Mouse (Mus musculus): ENCODE results near the gene Rapgef1. TPM values are rescaled to one million over a fixed set of nuclear protein-coding genes. Genes with fewer than 3 reads are reported as not detected.

The Rapgef1 gene
- polyA plus RNA-seq, 1 experiment from 2014 or later, result 24.2 TPM

DNA sequence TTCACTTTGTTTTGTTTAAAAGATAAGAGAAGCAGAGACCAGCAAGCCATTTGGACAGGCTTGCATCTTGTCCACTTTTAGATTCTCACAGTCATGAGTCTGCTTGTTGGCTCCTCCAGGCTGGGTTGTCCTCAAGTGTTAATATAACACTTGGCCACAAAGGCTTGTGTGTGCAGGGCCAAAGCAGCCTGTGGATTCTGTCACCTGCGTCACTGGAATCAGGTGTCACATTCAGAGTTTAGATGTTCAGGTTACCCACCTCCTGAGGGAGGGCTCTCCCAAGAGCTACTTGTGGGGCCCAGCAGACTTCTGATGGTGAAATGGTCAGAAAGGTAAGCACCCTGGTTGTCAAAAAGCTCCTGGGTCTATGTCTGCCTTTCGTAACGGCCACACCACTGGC, 103.6 kb downstream of the Rapgef1 start:
- no peak overlapping the region for H3K4me2 ChIP-seq
- H3K36me3 ChIP-seq (replicated peaks), result peaks cover 45% of the 10 kb centered on the region; the same call in 1 of the 2 replicates
- H3K9me3 ChIP-seq, result no peaks in the 10 kb centered on the region
- no peak overlapping the region for H3K9ac ChIP-seq
- ATAC-seq (replicated peaks), result no peak
- H3K27me3 ChIP-seq (replicated peaks), result no peaks in the 10 kb centered on the region
- H3K4me3 ChIP-seq, result no peak overlapping the region
- H3K4me1 ChIP-seq, result no peaks in the 10 kb centered on the region
- WGBS, result 98% methylated on average over 3 of the region's 3 CpGs
- H3K27ac ChIP-seq, result no peak overlapping the region

DNA sequence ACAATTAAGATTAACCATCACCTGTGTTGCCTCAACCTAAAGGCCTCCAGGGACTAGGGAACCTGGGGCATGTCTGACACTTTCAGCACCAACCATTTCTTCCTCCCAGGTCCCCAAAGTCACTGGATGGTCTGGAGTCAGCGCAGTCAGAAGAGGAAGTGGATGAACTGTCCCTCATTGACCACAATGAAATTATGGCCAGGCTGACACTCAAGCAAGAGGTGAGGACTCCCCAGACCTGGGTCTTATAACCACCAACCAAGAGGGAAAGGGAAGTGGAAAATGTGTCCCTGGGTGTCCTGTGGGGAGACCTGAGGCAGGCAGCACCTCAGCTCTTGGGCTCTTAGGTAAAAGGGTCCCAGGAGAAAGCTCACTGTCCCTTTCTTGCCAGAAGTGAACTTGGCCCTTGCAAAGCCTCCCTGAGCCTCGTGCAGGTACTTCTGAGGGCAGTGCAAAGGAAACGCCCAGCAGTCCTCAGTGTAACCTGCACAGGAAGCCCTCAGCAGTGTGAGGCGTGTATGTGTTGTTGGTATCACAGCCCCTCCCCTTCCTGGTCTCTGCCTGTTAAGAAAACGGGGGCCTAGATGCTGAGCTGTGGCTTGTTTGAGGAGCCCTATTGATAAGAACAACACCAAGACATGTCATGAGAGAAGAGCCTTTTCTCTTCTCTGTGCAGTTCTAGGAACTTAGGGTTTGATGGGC, 105.3 kb downstream of the Rapgef1 start:
- H3K36me3 ChIP-seq (replicated peaks), result peaks cover 53% of the 10 kb centered on the region

DNA sequence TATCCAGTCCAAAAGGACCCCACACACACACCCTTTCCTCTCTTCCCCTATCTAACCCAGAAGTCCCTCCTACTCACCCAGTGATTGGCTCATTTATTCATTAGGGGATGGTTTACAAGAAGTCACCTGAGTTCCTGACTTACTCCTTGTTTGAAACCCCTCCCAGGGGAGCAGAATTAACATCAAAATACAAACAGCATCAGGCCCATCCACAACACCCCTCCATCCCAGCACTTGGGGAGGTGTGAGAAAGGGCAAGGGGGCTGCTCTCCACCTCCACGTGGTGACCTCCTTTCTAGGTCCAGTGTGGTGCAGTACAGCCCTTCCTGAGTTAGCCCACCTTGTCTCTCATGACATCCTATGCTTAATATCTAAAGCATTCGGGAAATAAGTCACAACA, 110.0 kb downstream of the Rapgef1 start:
- Histone ChIP-seq H3K9ac (no peak overlapping the region), H3K36me3 (replicated peaks) (peaks cover 62% of the 10 kb centered on the region), H3K4me1 (no peaks in the 10 kb centered on the region), H3K4me2 (no peak overlapping the region), H3K4me3 (no peak overlapping the region), H3K27ac (no peak overlapping the region), H3K9me3 (no peaks in the 10 kb centered on the region), H3K27me3 (replicated peaks) (no peaks in the 10 kb centered on the region)
- 52% methylated on average over 2 of the region's 2 CpGs for WGBS
- no peak for ATAC-seq (replicated peaks)

More for the DNA sequence above, 105.3 kb downstream of the Rapgef1 start:
- no peaks in the 10 kb centered on the region for H3K9me3 ChIP-seq
- 84% methylated on average over 5 of the region's 5 CpGs for WGBS
- no peaks in the 10 kb centered on the region for H3K4me1 ChIP-seq
- no peak overlapping the region for H3K4me2 ChIP-seq
- no peaks in the 10 kb centered on the region for H3K27me3 ChIP-seq (replicated peaks)
- H3K27ac ChIP-seq, result no peak overlapping the region
- no peak for ATAC-seq (replicated peaks)
- no peak overlapping the region for H3K4me3 ChIP-seq
- H3K9ac ChIP-seq, result no peak overlapping the region

DNA sequence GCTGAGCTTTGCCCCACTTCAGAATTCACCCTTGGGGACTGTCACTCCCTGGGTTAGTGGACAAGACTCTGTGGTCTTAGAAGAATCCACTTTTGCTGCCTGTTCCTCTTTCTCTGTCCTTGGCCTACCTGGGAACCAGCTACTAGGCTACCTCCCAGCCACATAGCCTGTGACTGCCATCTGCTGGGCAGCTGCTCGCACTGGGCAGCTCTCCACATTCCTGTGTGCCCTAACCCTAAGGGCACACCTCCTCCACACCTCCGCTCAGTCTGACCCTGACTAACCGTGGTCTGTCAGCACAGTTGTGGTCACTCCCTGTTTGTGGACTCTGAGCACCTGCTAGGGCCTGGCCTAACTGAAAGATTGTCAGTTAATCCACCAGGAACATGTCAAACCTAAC, 112.0 kb downstream of the Rapgef1 start:
- H3K4me1 ChIP-seq, result no peaks in the 10 kb centered on the region
- H3K4me2 ChIP-seq, result no peak overlapping the region
- no peak overlapping the region for H3K9ac ChIP-seq
- no peak for ATAC-seq (replicated peaks)
- no peaks in the 10 kb centered on the region for H3K27me3 ChIP-seq (replicated peaks)
- no peak overlapping the region for H3K27ac ChIP-seq
- H3K4me3 ChIP-seq, result no peak overlapping the region
- WGBS, result 82% methylated on average over 3 of the region's 3 CpGs
- peaks cover 54% of the 10 kb centered on the region for H3K36me3 ChIP-seq (replicated peaks)
- H3K9me3 ChIP-seq, result no peaks in the 10 kb centered on the region

DNA sequence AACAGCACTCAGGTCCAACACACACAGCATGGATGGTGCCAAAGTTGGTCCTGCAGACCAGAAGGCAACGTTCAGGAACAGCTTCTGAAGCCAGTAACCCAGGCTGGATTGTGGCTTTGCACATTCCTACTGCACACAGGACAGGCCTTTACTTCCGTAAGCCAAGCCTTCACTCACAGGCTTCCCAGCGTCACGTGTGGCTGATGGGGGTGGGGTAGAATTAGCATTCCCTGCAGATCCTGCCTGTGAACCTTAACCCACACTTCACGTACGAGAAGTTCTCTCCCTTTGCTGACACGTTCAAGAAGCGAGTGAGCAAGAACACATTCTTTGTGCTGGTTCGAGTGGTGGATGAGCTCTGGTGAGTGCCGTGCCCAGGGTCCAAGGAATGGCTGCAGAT, 113.0 kb downstream of the Rapgef1 start:
- H3K4me1 ChIP-seq, result no peaks in the 10 kb centered on the region
- H3K36me3 ChIP-seq (replicated peaks), result peaks cover 59% of the 10 kb centered on the region
- H3K4me2 ChIP-seq, result no peak overlapping the region
- no peak overlapping the region for H3K9ac ChIP-seq
- H3K4me3 ChIP-seq, result no peak overlapping the region
- no peaks in the 10 kb centered on the region for H3K27me3 ChIP-seq (replicated peaks)
- H3K27ac ChIP-seq, result no peak overlapping the region
- ATAC-seq (replicated peaks), result no peak
- 92% methylated on average over 10 of the region's 10 CpGs for WGBS
- no peaks in the 10 kb centered on the region for H3K9me3 ChIP-seq

DNA sequence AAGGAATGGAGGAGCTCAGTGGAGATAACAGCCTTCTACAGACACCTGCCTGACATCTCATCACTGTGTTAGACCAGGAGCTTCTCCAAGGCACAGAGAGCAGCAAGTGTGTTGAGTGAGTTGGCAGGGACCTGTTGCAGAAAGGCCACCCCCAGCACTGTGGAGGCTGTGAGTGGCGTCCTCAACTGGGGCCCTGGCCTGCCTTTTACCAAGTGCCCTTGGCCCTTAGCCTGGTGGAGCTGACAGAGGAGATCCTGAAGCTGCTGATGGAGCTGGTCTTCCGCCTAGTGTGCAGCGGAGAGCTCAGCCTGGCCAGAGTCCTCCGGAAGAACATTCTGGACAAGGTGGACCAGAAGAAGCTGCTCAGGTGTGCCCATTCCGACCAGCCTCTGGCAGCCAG, 113.8 kb downstream of the Rapgef1 start:
- H3K4me3 ChIP-seq, result no peak overlapping the region
- 98% methylated on average over 5 of the region's 5 CpGs for WGBS
- ATAC-seq (replicated peaks), result no peak
- H3K9me3 ChIP-seq, result no peaks in the 10 kb centered on the region
- H3K36me3 ChIP-seq (replicated peaks), result peaks cover 63% of the 10 kb centered on the region
- H3K9ac ChIP-seq, result no peak overlapping the region
- no peaks in the 10 kb centered on the region for H3K4me1 ChIP-seq
- no peak overlapping the region for H3K4me2 ChIP-seq
- no peak overlapping the region for H3K27ac ChIP-seq
- no peaks in the 10 kb centered on the region for H3K27me3 ChIP-seq (replicated peaks)

DNA sequence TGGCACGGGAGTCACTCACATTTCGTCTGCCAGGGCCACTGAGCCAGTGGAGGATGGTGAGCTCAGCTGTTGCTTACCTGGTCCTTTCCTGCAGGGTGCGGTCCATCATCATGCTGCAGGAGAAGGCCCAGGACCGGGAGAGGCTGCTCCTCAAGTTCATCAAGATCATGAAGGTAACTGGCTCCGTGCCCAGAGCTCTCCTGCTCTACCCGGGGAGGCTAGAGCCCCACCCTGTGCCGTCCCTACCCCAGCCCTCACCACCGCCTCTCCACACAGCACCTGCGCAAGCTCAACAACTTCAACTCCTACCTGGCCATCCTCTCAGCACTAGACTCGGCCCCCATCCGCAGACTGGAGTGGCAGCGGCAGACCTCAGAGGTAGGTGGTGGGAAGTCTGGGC, 116.2 kb downstream of the Rapgef1 start:
- H3K4me1 ChIP-seq, result no peaks in the 10 kb centered on the region
- H3K4me2 ChIP-seq, result no peak overlapping the region
- no peaks in the 10 kb centered on the region for H3K27me3 ChIP-seq (replicated peaks)
- H3K9ac ChIP-seq, result no peak overlapping the region
- H3K27ac ChIP-seq, result no peak overlapping the region
- H3K4me3 ChIP-seq, result no peak overlapping the region
- ATAC-seq (replicated peaks), result no peak
- H3K9me3 ChIP-seq, result no peaks in the 10 kb centered on the region
- H3K36me3 ChIP-seq (replicated peaks), result peaks cover 61% of the 10 kb centered on the region
- 95% methylated on average over 12 of the region's 12 CpGs for WGBS

DNA sequence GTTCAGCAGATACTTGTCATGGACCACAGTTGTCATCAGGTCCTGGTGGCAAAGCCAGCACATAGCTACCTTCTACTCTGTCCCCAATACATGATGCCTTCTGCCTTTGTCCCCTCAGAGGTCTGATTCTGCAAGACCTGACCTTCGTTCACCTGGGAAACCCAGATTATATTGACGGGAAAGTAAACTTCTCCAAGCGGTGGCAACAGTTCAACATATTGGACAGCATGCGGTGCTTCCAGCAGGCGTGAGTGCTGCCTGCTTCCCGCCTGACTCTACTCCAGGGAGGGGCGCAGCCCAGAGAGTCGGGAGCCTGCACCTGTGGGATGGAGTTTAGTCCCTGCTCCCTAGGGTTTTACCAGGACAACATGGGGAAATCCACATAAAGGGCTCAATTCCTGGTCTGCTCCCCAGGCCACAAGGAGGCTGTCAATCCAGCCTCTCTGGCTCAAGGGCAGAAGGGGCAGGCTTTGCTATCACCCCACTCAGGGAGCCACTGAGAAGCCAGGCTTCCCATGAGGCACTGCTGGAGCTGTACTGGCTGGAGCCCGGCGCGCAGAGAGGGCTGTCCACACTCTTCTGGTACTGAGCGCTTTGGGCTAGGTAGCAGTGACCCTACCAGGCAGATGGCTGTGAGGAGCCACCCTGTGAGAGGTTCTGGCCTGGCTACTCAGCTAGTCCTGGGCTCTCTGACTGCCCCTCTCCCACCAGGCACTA, 117.8 kb downstream of the Rapgef1 start:
- Histone ChIP-seq H3K4me2 (no peak overlapping the region), H3K36me3 (replicated peaks) (peaks cover 55% of the 10 kb centered on the region), H3K9me3 (no peaks in the 10 kb centered on the region), H3K27me3 (replicated peaks) (no peaks in the 10 kb centered on the region), H3K27ac (no peak overlapping the region), H3K4me3 (no peak overlapping the region), H3K9ac (no peak overlapping the region), H3K4me1 (no peaks in the 10 kb centered on the region)
- ATAC-seq (replicated peaks), result no peak
- 93% methylated on average over 12 of the region's 12 CpGs for WGBS

DNA sequence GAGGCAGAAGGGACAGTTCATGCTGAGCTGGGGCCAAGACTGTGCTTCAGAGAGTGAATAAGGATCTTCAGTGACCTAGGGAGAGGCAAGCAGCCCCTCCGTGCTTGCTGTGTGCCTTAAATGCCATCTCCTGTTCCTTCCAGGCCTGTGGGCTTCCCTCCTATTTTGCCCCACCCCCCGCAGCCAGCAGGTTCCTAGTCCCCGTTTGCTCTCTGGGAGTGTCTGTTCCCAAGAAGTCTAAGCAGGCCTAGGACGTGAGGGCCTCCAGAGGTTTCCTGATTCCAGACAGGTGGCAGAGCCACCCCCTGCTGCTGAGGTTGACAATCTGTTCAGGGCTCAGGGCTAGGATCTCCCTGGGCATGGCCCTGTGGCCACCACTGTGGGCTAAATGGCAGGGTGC, 119.3 kb downstream of the Rapgef1 start:
- Histone ChIP-seq H3K4me2 (no peak overlapping the region), H3K9me3 (no peaks in the 10 kb centered on the region), H3K4me1 (no peaks in the 10 kb centered on the region), H3K4me3 (no peak overlapping the region), H3K27ac (no peak overlapping the region), H3K9ac (no peak overlapping the region), H3K36me3 (replicated peaks) (peaks cover 44% of the 10 kb centered on the region), H3K27me3 (replicated peaks) (no peaks in the 10 kb centered on the region)
- ATAC-seq (replicated peaks), result no peak
- 69% methylated on average over 4 of the region's 4 CpGs for WGBS

DNA sequence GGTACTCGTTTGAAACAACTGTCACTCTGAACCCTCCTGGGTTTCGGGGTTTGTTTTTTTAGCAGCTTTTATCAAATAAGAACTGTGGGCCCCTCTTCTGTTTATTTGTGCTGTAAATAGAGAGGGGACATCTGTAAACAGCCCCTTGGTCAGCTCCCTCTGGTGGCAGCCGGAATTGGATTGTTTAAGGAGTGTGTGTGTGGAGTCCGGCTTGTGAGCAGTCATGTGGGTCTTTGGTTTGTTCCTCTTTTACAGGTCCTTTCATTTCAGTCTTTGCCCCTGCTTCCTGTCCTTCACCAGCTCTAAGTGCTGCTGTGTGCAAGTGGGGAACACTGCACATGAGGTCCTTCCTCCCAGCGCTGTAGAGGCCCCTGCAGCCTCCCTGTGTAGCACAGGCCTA, 119.8 kb downstream of the Rapgef1 start:
- peaks cover 39% of the 10 kb centered on the region for H3K36me3 ChIP-seq (replicated peaks)
- H3K9me3 ChIP-seq, result no peaks in the 10 kb centered on the region
- no peak for ATAC-seq (replicated peaks)
- no peak overlapping the region for H3K9ac ChIP-seq
- no peak overlapping the region for H3K4me2 ChIP-seq
- H3K4me3 ChIP-seq, result no peak overlapping the region
- no peaks in the 10 kb centered on the region for H3K4me1 ChIP-seq
- no peak overlapping the region for H3K27ac ChIP-seq
- WGBS, result 83% methylated on average over 5 of the region's 5 CpGs
- no peaks in the 10 kb centered on the region for H3K27me3 ChIP-seq (replicated peaks)

DNA sequence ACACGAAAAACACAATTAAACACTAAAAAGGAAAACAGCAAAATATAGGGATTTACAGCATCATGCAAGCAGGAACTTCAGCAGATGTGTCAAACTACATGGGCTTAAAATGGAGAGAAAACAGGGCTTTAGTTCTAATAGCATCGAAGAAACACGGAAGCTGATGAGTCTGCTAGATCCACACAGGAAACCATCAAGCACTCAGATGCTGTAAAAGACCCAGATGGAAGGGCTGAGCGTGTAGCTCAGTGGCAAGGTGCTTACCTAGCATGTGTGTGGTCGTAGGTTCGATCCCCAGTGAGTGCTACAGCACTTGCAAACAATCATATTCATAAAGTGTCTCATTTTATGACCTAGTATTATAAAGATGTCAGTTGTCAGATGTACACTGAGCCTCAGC, 121.7 kb downstream of the Rapgef1 start:
- Histone ChIP-seq H3K27me3 (replicated peaks) (peaks cover under 1% of the 10 kb centered on the region; the same call in 1 of the 2 replicates), H3K4me1 (no peaks in the 10 kb centered on the region), H3K36me3 (replicated peaks) (peaks cover 31% of the 10 kb centered on the region), H3K27ac (no peak overlapping the region), H3K4me2 (no peak overlapping the region), H3K4me3 (no peak overlapping the region), H3K9me3 (no peaks in the 10 kb centered on the region), H3K9ac (no peak overlapping the region)
- 90% methylated on average over 6 of the region's 6 CpGs for WGBS
- no peak for ATAC-seq (replicated peaks)

DNA sequence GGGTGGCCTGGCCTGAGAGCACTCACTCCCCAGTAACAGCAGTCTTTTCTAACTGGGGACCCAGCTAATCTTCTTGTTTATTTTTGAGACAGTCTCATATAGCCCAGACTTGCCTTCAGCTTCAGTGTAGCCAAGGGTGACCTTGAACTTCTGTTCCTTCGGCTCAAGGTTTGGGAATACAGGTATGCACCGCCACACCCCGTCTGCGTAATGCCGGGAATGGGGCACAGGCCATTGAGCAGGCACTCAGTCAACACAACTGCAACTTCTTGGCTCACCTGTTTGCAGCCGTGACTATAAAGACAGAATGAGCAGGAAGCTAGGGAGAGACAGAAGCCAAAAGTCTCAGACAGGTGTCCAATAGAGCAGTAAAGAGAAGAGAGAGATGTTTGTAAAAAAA, 124.7 kb downstream of the Rapgef1 start:
- Histone ChIP-seq H3K4me2 (no peak overlapping the region), H3K9me3 (no peaks in the 10 kb centered on the region), H3K27me3 (replicated peaks) (peaks cover 14% of the 10 kb centered on the region; the same call in 1 of the 2 replicates), H3K36me3 (replicated peaks) (peaks cover 7% of the 10 kb centered on the region; the same call in 1 of the 2 replicates), H3K4me1 (peaks cover 7% of the 10 kb centered on the region), H3K4me3 (no peak overlapping the region), H3K27ac (no peak overlapping the region), H3K9ac (no peak overlapping the region)
- 96% methylated on average over 6 of the region's 6 CpGs for WGBS
- ATAC-seq (replicated peaks), result no peak
